Mouse (Mus musculus): ENCODE data around the gene Ric8b. TPM values are rescaled to one million over a fixed set of nuclear protein-coding genes. Genes with fewer than 3 reads are reported as not detected.
A peak's percentile ranks its signal among the peaks of the same experiment; 100 is the strongest.

Gene Ric8b
- polyA plus RNA-seq, 1 experiment: 8.7 TPM

- no peak for TF ChIP-seq POLR2A (IDR thresholded peaks at IDR 0.05; ENCODE audit: insufficient read length, low read depth)
- TF ChIP-seq POLR2AphosphoS2 (IDR thresholded peaks at IDR 0.05; ENCODE audit: insufficient read length, low read depth): no peak
- no peak for TF ChIP-seq REST (IDR thresholded peaks at IDR 0.05; ENCODE audit: insufficient read depth, insufficient read length)
- no peak for TF ChIP-seq MYOD1 (IDR thresholded peaks at IDR 0.05; ENCODE audit: control insufficient read depth in 1 of 3, insufficient read length in 2 of 3, low read depth in 2 of 3)
- TF ChIP-seq TCF3 (IDR thresholded peaks at IDR 0.05; ENCODE audit: insufficient read length, low read depth): no peak
- TF ChIP-seq CEBPB (IDR thresholded peaks at IDR 0.05; ENCODE audit: insufficient read depth, poor library complexity, severe bottlenecking): no peak
- TF ChIP-seq E2F4 (IDR thresholded peaks at IDR 0.05; ENCODE audit: insufficient read depth): no peak
- no peak for TF ChIP-seq SRF (IDR thresholded peaks at IDR 0.05; ENCODE audit: control insufficient read depth, insufficient read length, low read depth)
- no peak for TF ChIP-seq MAX (IDR thresholded peaks at IDR 0.05; ENCODE audit: low read depth)
- TF ChIP-seq MYOG (IDR thresholded peaks at IDR 0.05; ENCODE audit: control insufficient read depth in 1 of 3, insufficient read depth in 1 of 3, insufficient read length in 2 of 3, low read depth in 2 of 3): no peak
- TF ChIP-seq USF1 (IDR thresholded peaks at IDR 0.05; ENCODE audit: low read depth): no peak
- no peak for TF ChIP-seq TCF12 (IDR thresholded peaks at IDR 0.05; ENCODE audit: insufficient read depth, poor library complexity, severe bottlenecking)
- Histone ChIP-seq H3ac (ENCODE audit: control insufficient read depth, insufficient read length) (no peak overlapping the region), H3K79me2 (ENCODE audit: control insufficient read depth, insufficient read depth) (no peaks in the 10 kb centered on the region), H3K27me3 (ENCODE audit: control insufficient read depth, insufficient read depth, insufficient read length) (no peaks in the 10 kb centered on the region), H3K36me3 (ENCODE audit: control insufficient read depth, insufficient read depth) (peaks cover 22% of the 10 kb centered on the region), H3K4me3 (no peak overlapping the region), H3K4me2 (ENCODE audit: low read depth) (no peak overlapping the region)
These were observed 46.3 kb downstream of the Ric8b start for GRCm38 (mm10) chr10:84963726-84964125.

GRCm38 (mm10) chr10:84966542-84966941, 49.1 kb downstream of the Ric8b start:
- Histone ChIP-seq H3ac (ENCODE audit: control insufficient read depth, insufficient read length) (no peak overlapping the region), H3K4me2 (ENCODE audit: low read depth) (no peak overlapping the region), H3K27me3 (ENCODE audit: control insufficient read depth, insufficient read depth, insufficient read length) (no peaks in the 10 kb centered on the region)

GRCm38 (mm10) chr10:84967645-84968044, 50.2 kb downstream of the Ric8b start:
- no peak overlapping the region for H3ac ChIP-seq (ENCODE audit: control insufficient read depth, insufficient read length)
- H3K4me2 ChIP-seq (ENCODE audit: low read depth): no peak overlapping the region
- H3K4me3 ChIP-seq: no peak overlapping the region
- TF ChIP-seq REST (IDR thresholded peaks at IDR 0.05; ENCODE audit: insufficient read depth, insufficient read length) (no peak), CEBPB (IDR thresholded peaks at IDR 0.05; ENCODE audit: insufficient read depth, poor library complexity, severe bottlenecking) (no peak), MAX (IDR thresholded peaks at IDR 0.05; ENCODE audit: low read depth) (no peak)
- H3K27me3 ChIP-seq (ENCODE audit: control insufficient read depth, insufficient read depth, insufficient read length): no peaks in the 10 kb centered on the region
- no peaks in the 10 kb centered on the region for H3K79me2 ChIP-seq (ENCODE audit: control insufficient read depth, insufficient read depth)
- peaks cover 29% of the 10 kb centered on the region for H3K36me3 ChIP-seq (ENCODE audit: control insufficient read depth, insufficient read depth)

More at GRCm38 (mm10) chr10:84966542-84966941, 49.1 kb downstream of the Ric8b start:
- H3K4me3 ChIP-seq: no peak overlapping the region
- H3K36me3 ChIP-seq (ENCODE audit: control insufficient read depth, insufficient read depth): peaks cover 24% of the 10 kb centered on the region
- no peaks in the 10 kb centered on the region for H3K79me2 ChIP-seq (ENCODE audit: control insufficient read depth, insufficient read depth)
- TF ChIP-seq MYOG (IDR thresholded peaks at IDR 0.05; ENCODE audit: control insufficient read depth in 1 of 3, insufficient read depth in 1 of 3, insufficient read length in 2 of 3, low read depth in 2 of 3) (no peak), USF1 (IDR thresholded peaks at IDR 0.05; ENCODE audit: low read depth) (no peak), MAX (IDR thresholded peaks at IDR 0.05; ENCODE audit: low read depth) (no peak), POLR2AphosphoS2 (IDR thresholded peaks at IDR 0.05; ENCODE audit: insufficient read length, low read depth) (no peak), SRF (IDR thresholded peaks at IDR 0.05; ENCODE audit: control insufficient read depth, insufficient read length, low read depth) (no peak), CEBPB (IDR thresholded peaks at IDR 0.05; ENCODE audit: insufficient read depth, poor library complexity, severe bottlenecking) (no peak), MYOD1 (IDR thresholded peaks at IDR 0.05; ENCODE audit: control insufficient read depth in 1 of 3, insufficient read length in 2 of 3, low read depth in 2 of 3) (no peak)

- no peak overlapping the region for H3K4me3 ChIP-seq
- TF ChIP-seq SRF (IDR thresholded peaks at IDR 0.05; ENCODE audit: control insufficient read depth, insufficient read length, low read depth) (no peak), MYOG (IDR thresholded peaks at IDR 0.05; ENCODE audit: control insufficient read depth in 1 of 3, insufficient read depth in 1 of 3, insufficient read length in 2 of 3, low read depth in 2 of 3) (no peak), TCF12 (IDR thresholded peaks at IDR 0.05; ENCODE audit: insufficient read depth, poor library complexity, severe bottlenecking) (no peak), TCF3 (IDR thresholded peaks at IDR 0.05; ENCODE audit: insufficient read length, low read depth) (no peak), MAX (IDR thresholded peaks at IDR 0.05; ENCODE audit: low read depth) (no peak), POLR2AphosphoS2 (IDR thresholded peaks at IDR 0.05; ENCODE audit: insufficient read length, low read depth) (no peak), USF1 (IDR thresholded peaks at IDR 0.05; ENCODE audit: low read depth) (no peak), CEBPB (IDR thresholded peaks at IDR 0.05; ENCODE audit: insufficient read depth, poor library complexity, severe bottlenecking) (no peak), POLR2A (IDR thresholded peaks at IDR 0.05; ENCODE audit: insufficient read length, low read depth) (no peak), REST (IDR thresholded peaks at IDR 0.05; ENCODE audit: insufficient read depth, insufficient read length) (no peak), MYOD1 (IDR thresholded peaks at IDR 0.05; ENCODE audit: control insufficient read depth in 1 of 3, insufficient read length in 2 of 3, low read depth in 2 of 3) (no peak), E2F4 (IDR thresholded peaks at IDR 0.05; ENCODE audit: insufficient read depth) (no peak)
- H3K4me2 ChIP-seq (ENCODE audit: low read depth): peak overlapping the region; percentile 24
- no peaks in the 10 kb centered on the region for H3K27me3 ChIP-seq (ENCODE audit: control insufficient read depth, insufficient read depth, insufficient read length)
- peaks cover 26% of the 10 kb centered on the region for H3K36me3 ChIP-seq (ENCODE audit: control insufficient read depth, insufficient read depth)
- no peak overlapping the region for H3ac ChIP-seq (ENCODE audit: control insufficient read depth, insufficient read length)
- H3K79me2 ChIP-seq (ENCODE audit: control insufficient read depth, insufficient read depth): no peaks in the 10 kb centered on the region
These were observed 51.7 kb downstream of the Ric8b start for GRCm38 (mm10) chr10:84968852-84969704.

- H3K79me2 ChIP-seq (ENCODE audit: control insufficient read depth, insufficient read depth): no peaks in the 10 kb centered on the region
- no peak for TF ChIP-seq TCF3 (IDR thresholded peaks at IDR 0.05; ENCODE audit: insufficient read length, low read depth)
- no peak for TF ChIP-seq CEBPB (IDR thresholded peaks at IDR 0.05; ENCODE audit: insufficient read depth, poor library complexity, severe bottlenecking)
- no peak for TF ChIP-seq POLR2AphosphoS2 (IDR thresholded peaks at IDR 0.05; ENCODE audit: insufficient read length, low read depth)
- TF ChIP-seq MAX (IDR thresholded peaks at IDR 0.05; ENCODE audit: low read depth): no peak
- TF ChIP-seq USF1 (IDR thresholded peaks at IDR 0.05; ENCODE audit: low read depth): no peak
- TF ChIP-seq POLR2A (IDR thresholded peaks at IDR 0.05; ENCODE audit: insufficient read length, low read depth): no peak
- H3K36me3 ChIP-seq (ENCODE audit: control insufficient read depth, insufficient read depth): peaks cover 32% of the 10 kb centered on the region
- no peak overlapping the region for H3K4me3 ChIP-seq
- no peak overlapping the region for H3K4me2 ChIP-seq (ENCODE audit: low read depth)
- no peak overlapping the region for H3ac ChIP-seq (ENCODE audit: control insufficient read depth, insufficient read length)
- no peaks in the 10 kb centered on the region for H3K27me3 ChIP-seq (ENCODE audit: control insufficient read depth, insufficient read depth, insufficient read length)
These were observed 57.8 kb downstream of the Ric8b start for GRCm38 (mm10) chr10:84975264-84975663.
